Mouse (Mus musculus) embryonic facial prominence, embryonic 12.5 days (tissue): Measurements from ENCODE around the gene Slc8b1. TPM values are rescaled to one million over a fixed set of nuclear protein-coding genes. Genes with fewer than 3 reads are reported as not detected.
A peak's percentile ranks its signal among the peaks of the same experiment; 100 is the strongest.

Experiments
- ATAC-seq: fragments of 200-750 bp; cut with Nextera tagmentation; 2 replicates; pipeline ENCODE4 v1.8.0; 2017; ENCODE audit not compliant: insufficient number of reproducible peaks, insufficient read depth, low FRiP score, low TSS enrichment
- H3K27ac ChIP-seq: fragments of 300-500 bp; sonication (generic); 2 replicates; pipeline ENCODE4 v1.5.1; 2016; ENCODE audit warnings: mild to moderate bottlenecking
- H3K27me3 ChIP-seq: fragments of 300-500 bp; sonication (generic); 2 replicates; pipeline ENCODE4 v1.6.1; 2016; ENCODE audit warnings: mild to moderate bottlenecking, moderate library complexity
- H3K36me3 ChIP-seq: fragments of 300-500 bp; sonication (generic); 2 replicates; pipeline ENCODE4 v1.6.1; 2016; ENCODE audit warnings: mild to moderate bottlenecking
- H3K4me1 ChIP-seq: fragments of 300-500 bp; sonication (generic); 2 replicates; pipeline ENCODE4 v1.6.1; 2016
- H3K4me2 ChIP-seq: fragments of 300-500 bp; sonication (generic); replicated peaks from 2 replicates; pipeline ENCODE4 v1.6.1; 2016; ENCODE audit warnings: mild to moderate bottlenecking, moderate library complexity
- H3K4me3 ChIP-seq: fragments of 300-500 bp; sonication (generic); 2 replicates; pipeline ENCODE4 v1.5.1; 2016; ENCODE audit warnings: mild to moderate bottlenecking
- H3K9ac ChIP-seq: fragments of 300-500 bp; sonication (generic); 2 replicates; pipeline ENCODE4 v1.6.1; 2016; ENCODE audit warnings: mild to moderate bottlenecking, moderate library complexity
- H3K9me3 ChIP-seq: fragments of 300-500 bp; sonication (generic); 2 replicates; pipeline ENCODE4 v1.6.1; 2016; ENCODE audit warnings: mild to moderate bottlenecking, moderate library complexity
- WGBS: fragments of 180-500 bp; shearing (Covaris S2); methylation state at CpG from one replicate; pipeline ENCODE4 v1.1.7; 2016; 5-methylcytosine and 5-hydroxymethylcytosine counted together
- polyA plus RNA-seq: library from polyadenylated mRNA; unstranded; fragments of >200 nt; fragmentation: Nextera tagmentation; extraction: Ambion mirVana; gene quantifications from 2 replicates; pipeline ENCODE4 v1.2.1, GENCODE M21; 2016

Slc8b1 gene
- polyA plus RNA-seq, 1 experiment from 2014 or later: 6.4 TPM

DNA sequence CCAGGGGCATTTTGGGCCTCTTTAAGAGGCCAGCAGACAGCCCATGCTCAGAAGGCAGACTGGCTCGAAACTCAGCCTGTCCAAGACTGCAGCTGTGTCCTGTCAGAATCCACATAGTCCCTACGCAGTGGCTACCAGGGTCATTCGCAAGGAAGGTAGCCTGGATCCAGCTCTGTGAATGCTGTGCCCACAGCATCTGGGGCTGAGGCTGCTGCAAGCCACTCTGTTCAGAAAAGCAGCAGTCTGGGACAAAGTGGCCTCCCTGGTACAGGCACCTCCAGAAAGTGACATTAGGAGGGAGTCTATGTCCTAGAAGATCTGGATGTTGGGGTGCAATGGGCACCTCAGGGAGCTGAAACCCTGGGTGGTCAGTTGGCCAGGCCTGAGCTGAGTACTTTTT is 58.8 kb downstream of the Slc8b1 start:
- ATAC-seq: no peak
- H3K9ac ChIP-seq: no peak overlapping the region
- no peaks in the 10 kb centered on the region for H3K9me3 ChIP-seq
- WGBS: 94% methylated on average over 3 of the region's 3 CpGs
- no peak overlapping the region for H3K4me3 ChIP-seq
- no peaks in the 10 kb centered on the region for H3K36me3 ChIP-seq
- no peak overlapping the region for H3K27ac ChIP-seq
- H3K4me2 ChIP-seq: no peak overlapping the region
- no peaks in the 10 kb centered on the region for H3K27me3 ChIP-seq
- H3K4me1 ChIP-seq: peaks cover 52% of the 10 kb centered on the region

GRCm38 (mm10) chr5:120570289-120570897 is 59.4 kb downstream of the Slc8b1 start:
- no peak for ATAC-seq
- WGBS: 86% methylated on average over 11 of the region's 11 CpGs
- no peak overlapping the region for H3K27ac ChIP-seq
- no peaks in the 10 kb centered on the region for H3K27me3 ChIP-seq
- H3K9ac ChIP-seq: no peak overlapping the region
- no peak overlapping the region for H3K4me3 ChIP-seq
- peaks cover 46% of the 10 kb centered on the region for H3K4me1 ChIP-seq
- no peaks in the 10 kb centered on the region for H3K36me3 ChIP-seq
- H3K9me3 ChIP-seq: no peaks in the 10 kb centered on the region
- no peak overlapping the region for H3K4me2 ChIP-seq

DNA sequence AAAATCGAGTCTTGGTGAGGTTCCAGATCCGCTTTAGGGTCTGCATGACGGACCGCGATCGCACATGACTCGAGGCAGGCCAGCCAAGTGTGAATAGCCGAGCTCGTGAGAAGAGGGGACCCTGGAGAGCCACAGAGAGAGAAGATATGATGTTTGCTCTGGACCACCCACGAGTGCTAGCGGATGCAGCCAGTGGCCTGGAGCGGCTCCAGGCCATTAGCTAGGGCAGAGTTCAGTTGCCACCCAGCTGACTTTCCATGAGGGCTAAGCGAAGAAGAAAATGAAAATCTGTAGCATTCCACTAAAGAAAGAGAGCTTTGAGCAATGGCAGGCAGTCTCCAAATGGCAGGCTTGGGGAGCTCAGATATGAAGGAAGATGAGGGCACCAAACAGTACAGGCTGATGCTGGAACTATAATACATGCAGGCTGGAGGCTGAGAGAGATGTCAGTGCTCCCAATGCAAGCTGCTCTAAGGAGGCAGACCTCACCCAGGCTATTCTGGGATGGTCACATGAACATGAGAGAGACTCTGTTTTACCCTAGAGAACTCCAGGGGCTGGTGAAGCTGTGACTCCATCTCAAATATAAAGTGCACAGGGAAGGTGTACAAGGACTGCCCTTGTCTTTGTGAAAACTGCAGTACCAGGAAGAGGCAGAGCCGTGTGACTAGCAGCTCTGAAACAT is 60.2 kb downstream of the Slc8b1 start:
- H3K9ac ChIP-seq: no peak overlapping the region; the same call in 1 of the 2 replicates
- H3K4me3 ChIP-seq: no peak overlapping the region
- no peaks in the 10 kb centered on the region for H3K9me3 ChIP-seq
- ATAC-seq: no peak
- no peaks in the 10 kb centered on the region for H3K27me3 ChIP-seq
- WGBS: 53% methylated on average over 14 of the region's 14 CpGs
- no peaks in the 10 kb centered on the region for H3K36me3 ChIP-seq
- peaks cover 38% of the 10 kb centered on the region for H3K4me1 ChIP-seq
- H3K4me2 ChIP-seq: no peak overlapping the region
- no peak overlapping the region for H3K27ac ChIP-seq

- Histone ChIP-seq H3K27ac (0 out of 2 replicates have a peak overlapping the region, but pooled peaks have one; percentile 30), H3K27me3 (no peaks in the 10 kb centered on the region), H3K4me3 (no peak overlapping the region), H3K4me2 (no peak overlapping the region), H3K9me3 (no peaks in the 10 kb centered on the region), H3K9ac (no peak overlapping the region), H3K4me1 (peaks cover 33% of the 10 kb centered on the region), H3K36me3 (no peaks in the 10 kb centered on the region)
- no peak for ATAC-seq
- 75% methylated on average over 10 of the region's 10 CpGs for WGBS
These were observed 63.6 kb downstream of the Slc8b1 start for GRCm38 (mm10) chr5:120574469-120575063.

- no peak for ATAC-seq
- H3K4me2 ChIP-seq: no peak overlapping the region
- H3K4me1 ChIP-seq: peaks cover 34% of the 10 kb centered on the region
- peaks cover 2% of the 10 kb centered on the region for H3K36me3 ChIP-seq
- H3K9me3 ChIP-seq: no peaks in the 10 kb centered on the region
- H3K4me3 ChIP-seq: no peak overlapping the region
- WGBS: 74% methylated on average over 11 of the region's 11 CpGs
- no peak overlapping the region for H3K9ac ChIP-seq
- H3K27me3 ChIP-seq: no peaks in the 10 kb centered on the region
- no peak overlapping the region for H3K27ac ChIP-seq
These were observed 65.9 kb downstream of the Slc8b1 start for GRCm38 (mm10) chr5:120576781-120577301.

DNA sequence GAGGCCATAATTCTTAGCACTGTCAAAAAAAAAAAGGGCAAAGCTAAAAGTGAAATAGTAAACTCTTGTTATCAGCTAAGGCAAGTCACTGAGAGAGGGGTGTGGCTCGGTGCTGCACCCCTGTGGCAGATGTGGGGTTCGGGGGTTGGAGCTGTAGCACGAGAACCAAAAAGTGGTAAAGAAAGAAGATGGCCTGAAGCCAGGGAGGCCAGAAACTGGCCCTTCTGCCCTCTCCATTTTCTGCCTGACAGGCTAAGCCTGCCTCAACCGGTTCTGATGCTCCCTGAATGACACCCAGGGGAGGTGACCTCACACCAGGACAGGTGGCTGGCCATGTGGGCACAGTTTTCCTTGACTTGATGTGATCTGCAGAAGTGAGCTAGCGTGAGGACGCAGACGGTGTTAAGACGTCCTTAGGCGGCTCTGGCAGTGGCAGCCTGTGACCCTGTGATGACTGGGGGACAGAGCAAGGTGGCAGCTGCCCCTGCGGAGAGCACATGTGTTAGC is 67.0 kb downstream of the Slc8b1 start:
- Histone ChIP-seq H3K4me3 (no peak overlapping the region), H3K4me1 (peaks cover 34% of the 10 kb centered on the region), H3K9ac (no peak overlapping the region), H3K27me3 (no peaks in the 10 kb centered on the region), H3K27ac (peak overlapping the region; percentile 80), H3K4me2 (no peak overlapping the region), H3K36me3 (peaks cover 12% of the 10 kb centered on the region), H3K9me3 (no peaks in the 10 kb centered on the region)
- whole genome bisulfite sequencing: 35% methylated on average over 10 of the region's 10 CpGs
- ATAC-seq: no peak

DNA sequence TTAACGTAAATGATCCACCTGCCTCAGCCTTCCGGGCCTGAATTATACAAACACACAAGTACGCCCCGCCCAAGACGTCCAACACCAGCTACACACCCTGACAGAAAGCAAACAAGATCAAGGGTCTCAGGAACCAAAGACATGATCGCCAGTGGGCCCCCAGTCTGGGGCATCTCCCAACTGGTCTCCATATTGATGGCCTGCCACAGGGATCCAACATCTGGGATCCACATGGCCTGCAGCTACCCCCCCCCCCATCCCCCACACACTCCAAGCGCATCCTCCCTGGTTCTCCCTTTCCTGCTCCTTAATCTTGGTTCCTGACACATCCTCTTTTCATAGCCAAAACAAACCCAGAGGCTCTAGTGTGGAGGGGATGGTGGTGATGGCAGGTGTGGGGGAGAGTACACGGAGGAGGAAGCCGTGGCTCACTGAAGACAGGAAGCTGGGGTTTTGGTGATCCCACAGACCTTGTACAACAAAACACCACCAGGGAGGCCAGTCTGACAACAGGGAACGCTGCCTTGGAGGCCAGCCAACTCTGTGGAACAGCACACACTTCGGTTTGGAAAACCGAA is 67.6 kb downstream of the Slc8b1 start:
- no peaks in the 10 kb centered on the region for H3K9me3 ChIP-seq
- 34% methylated on average over 12 of the region's 12 CpGs for WGBS
- H3K36me3 ChIP-seq: peaks cover 18% of the 10 kb centered on the region
- H3K4me1 ChIP-seq: peaks cover 34% of the 10 kb centered on the region
- no peak overlapping the region for H3K4me3 ChIP-seq
- H3K27ac ChIP-seq: peak overlapping the region; percentile 80
- no peaks in the 10 kb centered on the region for H3K27me3 ChIP-seq
- ATAC-seq: peak; percentile 25; the same call in 1 of the 2 replicates
- H3K9ac ChIP-seq: no peak overlapping the region
- H3K4me2 ChIP-seq: no peak overlapping the region; the same call in 1 of the 2 replicates

DNA sequence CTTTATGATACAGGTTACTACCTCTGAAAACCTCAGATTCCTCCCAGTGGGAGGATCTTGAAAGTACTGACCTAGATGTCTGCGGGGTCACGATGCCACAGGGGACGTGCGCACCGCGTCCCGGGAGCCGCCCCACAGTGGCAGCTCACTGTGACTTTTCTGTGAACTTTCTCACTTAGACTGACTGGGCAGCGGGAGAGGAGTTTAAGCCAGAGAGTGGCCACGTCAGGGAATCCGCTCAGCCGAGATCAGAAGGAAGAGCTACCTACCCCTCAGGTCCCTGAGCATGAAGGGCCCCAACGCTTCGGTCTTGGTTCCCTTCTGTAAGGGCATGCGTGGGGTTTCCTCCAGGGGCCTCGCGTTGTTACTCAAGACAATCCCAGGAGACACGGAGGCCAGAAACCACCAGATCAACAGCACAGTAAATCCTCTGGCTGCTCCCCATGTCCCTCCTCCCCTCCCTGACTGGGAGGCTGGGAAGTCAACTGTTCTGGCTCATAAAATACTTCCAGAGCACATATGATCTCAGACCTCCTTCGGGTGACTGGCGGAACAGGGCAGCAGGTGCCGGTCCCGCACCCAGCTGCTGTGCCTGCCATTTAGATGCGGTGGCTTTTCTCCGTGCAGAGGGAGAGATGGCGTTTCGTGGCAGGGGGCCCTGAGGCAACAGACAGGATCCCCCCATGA is 68.4 kb downstream of the Slc8b1 start:
- 43% methylated on average over 26 of the region's 26 CpGs for WGBS

DNA sequence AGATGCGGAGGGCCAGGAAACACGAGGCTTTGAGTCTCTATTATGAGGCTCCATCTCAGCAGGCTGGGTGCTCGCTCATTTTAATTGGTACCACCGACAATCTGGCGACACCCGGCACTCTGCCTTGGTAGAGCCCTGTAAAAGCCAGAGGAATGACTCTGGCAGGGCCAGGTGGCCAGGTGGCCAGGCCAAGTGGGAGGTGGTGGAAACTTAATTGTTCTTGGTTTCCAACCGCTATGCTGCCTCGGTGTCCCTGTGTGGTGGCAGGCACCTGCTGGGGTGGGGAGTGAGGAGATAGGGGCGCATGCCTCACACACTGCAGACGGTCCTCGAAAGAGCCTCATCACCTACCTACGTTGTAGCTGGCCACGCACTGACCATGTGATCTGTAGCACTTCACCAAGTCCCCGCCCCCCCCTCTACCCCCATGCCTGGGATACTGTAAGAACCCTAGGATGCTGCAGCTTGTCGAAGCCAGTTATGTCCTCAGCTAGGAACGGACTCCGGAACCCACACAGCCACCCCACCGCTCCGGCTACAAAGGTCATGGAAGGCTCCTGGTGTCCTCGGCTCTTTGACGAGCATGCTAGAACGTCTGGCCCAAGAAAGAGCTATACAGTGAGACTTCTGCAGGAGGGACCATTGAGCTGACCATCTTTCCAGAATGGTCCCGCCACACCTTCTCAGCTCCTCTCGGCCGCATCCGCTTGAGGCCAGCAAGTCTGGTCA is 69.1 kb downstream of the Slc8b1 start:
- H3K4me3 ChIP-seq: no peak overlapping the region
- H3K36me3 ChIP-seq: peaks cover 25% of the 10 kb centered on the region
- ATAC-seq: no peak
- 88% methylated on average over 26 of the region's 26 CpGs for WGBS
- peaks cover 37% of the 10 kb centered on the region for H3K4me1 ChIP-seq
- H3K27ac ChIP-seq: peak overlapping the region; percentile 80
- no peaks in the 10 kb centered on the region for H3K27me3 ChIP-seq
- H3K9me3 ChIP-seq: no peaks in the 10 kb centered on the region
- H3K9ac ChIP-seq: no peak overlapping the region
- H3K4me2 ChIP-seq: no peak overlapping the region

More for the DNA sequence above, 68.4 kb downstream of the Slc8b1 start:
- Histone ChIP-seq H3K36me3 (peaks cover 25% of the 10 kb centered on the region), H3K27ac (peak overlapping the region; percentile 80), H3K4me2 (no peak overlapping the region; the same call in 1 of the 2 replicates), H3K9me3 (no peaks in the 10 kb centered on the region), H3K4me3 (no peak overlapping the region), H3K9ac (no peak overlapping the region), H3K27me3 (no peaks in the 10 kb centered on the region), H3K4me1 (peaks cover 34% of the 10 kb centered on the region)
- no peak for ATAC-seq

DNA sequence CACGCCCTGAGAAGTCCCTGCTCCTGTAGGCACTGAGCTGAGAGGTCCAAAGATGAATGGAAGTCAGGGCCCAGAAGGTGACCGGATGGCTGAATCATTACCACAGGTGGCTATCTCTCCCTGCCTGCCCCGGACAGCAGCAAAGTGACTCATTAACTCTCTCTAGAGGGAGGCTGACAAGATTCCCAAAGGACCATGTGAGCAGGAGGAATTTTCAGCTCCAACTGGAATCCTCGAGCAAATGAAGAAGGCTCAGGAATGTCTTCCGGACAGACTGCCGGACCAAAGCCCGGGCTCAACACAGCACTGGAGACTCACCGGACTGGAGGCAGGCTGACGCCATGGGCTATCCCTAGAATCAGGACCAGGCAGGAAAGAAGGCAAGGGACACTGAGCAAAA is 71.0 kb downstream of the Slc8b1 start:
- no peak overlapping the region for H3K4me3 ChIP-seq
- H3K9ac ChIP-seq: no peak overlapping the region
- H3K27ac ChIP-seq: no peak overlapping the region
- no peak for ATAC-seq
- H3K36me3 ChIP-seq: peaks cover 25% of the 10 kb centered on the region
- H3K27me3 ChIP-seq: no peaks in the 10 kb centered on the region
- 81% methylated on average over 9 of the region's 9 CpGs for WGBS
- peaks cover 41% of the 10 kb centered on the region for H3K4me1 ChIP-seq
- H3K9me3 ChIP-seq: no peaks in the 10 kb centered on the region
- H3K4me2 ChIP-seq: no peak overlapping the region
